Mouse (Mus musculus) thymus, adult 2 months (tissue): ENCODE measurements around the gene Olfr1416.

Experiments
- CTCF ChIP-seq: fragments of 200-500 bp; IDR thresholded peaks from 2 replicates; pipeline ENCODE4 v1.5.1; 2012; ENCODE audit warnings: mild to moderate bottlenecking, control low read depth, low read length, moderate library complexity, borderline replicate concordance; ENCODE audit not compliant: control insufficient read depth, poor library complexity, insufficient read depth; ENCODE audit errors: extremely low read depth
- POLR2A ChIP-seq: fragments of 200-500 bp; IDR thresholded peaks from 2 replicates; pipeline ENCODE4 v1.6.1; 2012; ENCODE audit warnings: mild to moderate bottlenecking, low read length, control low read depth, moderate library complexity; ENCODE audit not compliant: control insufficient read depth, poor library complexity, insufficient read depth; ENCODE audit errors: extremely low read depth

DNA sequence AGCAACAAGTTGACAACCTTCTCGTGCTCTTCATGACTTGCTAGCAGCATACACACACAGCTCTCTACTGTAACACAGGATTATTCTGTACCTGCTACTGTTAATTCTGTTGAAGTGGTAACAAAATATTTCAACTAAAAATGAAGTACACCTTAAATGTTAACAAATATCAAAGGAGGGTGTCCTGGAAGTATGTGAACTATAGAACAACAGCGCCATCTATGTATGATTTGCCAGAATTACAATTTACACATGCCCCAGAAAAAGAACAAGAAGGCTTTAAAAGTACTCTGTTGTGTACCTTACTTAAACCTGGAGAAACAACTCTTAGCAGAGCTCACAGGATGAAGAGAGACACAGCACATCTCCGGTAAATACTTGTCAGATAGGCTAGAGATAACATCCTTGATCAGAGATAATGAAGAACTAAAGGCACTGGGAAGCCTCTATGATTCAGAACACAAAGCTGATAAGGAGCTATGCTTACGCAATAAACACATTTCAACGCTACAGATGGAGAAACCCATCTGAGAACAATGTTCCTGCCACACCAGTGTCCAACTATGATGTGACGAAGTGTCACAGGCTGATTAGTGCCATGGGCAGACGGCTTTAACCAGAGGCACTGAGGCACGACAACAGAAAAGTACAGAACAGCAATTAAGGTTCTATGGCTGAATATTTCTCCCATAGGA is 31.0 kb downstream of the Olfr1416 start:
- TF ChIP-seq CTCF (no peak), POLR2A (no peak)
